Mouse (Mus musculus): ENCODE results near the gene Gm20388. TPM values are rescaled to one million over a fixed set of nuclear protein-coding genes. Genes with fewer than 3 reads are reported as not detected.

Gm20388 gene
- polyA plus RNA-seq, 1 experiment from 2014 or later: 7.4 TPM

- no peak for ATAC-seq (ENCODE audit: insufficient read depth, low FRiP score)
- 83% methylated on average over 11 of the region's 11 CpGs for WGBS
Observed at GRCm38 (mm10) chr8:120478754-120479153, 568.1 kb downstream of the Gm20388 start.

GRCm38 (mm10) chr8:120479691-120480090, 569.0 kb downstream of the Gm20388 start:
- Histone ChIP-seq H3K4me3 (replicated peaks; ENCODE audit: low read length) (no peak overlapping the region), H3K9me3 (replicated peaks; ENCODE audit: control insufficient read depth, low read length) (no peaks in the 10 kb centered on the region), H3K4me1 (ENCODE audit: control insufficient read depth, insufficient read depth, low read length) (peaks cover 29% of the 10 kb centered on the region), H3K27ac (ENCODE audit: low read length) (no peak overlapping the region), H3K27me3 (ENCODE audit: control insufficient read depth, insufficient read depth, low read length) (no peaks in the 10 kb centered on the region), H3K4me2 (ENCODE audit: low read depth, low read length) (no peak overlapping the region), H3K9ac (ENCODE audit: low read length) (no peak overlapping the region), H3K36me3 (ENCODE audit: control insufficient read depth, insufficient read depth, low read length) (no peaks in the 10 kb centered on the region)
- WGBS: 80% methylated on average over 4 of the region's 4 CpGs
- no peak for ATAC-seq (ENCODE audit: insufficient read depth, low FRiP score)

More at GRCm38 (mm10) chr8:120478754-120479153, 568.1 kb downstream of the Gm20388 start:
- H3K9me3 ChIP-seq (replicated peaks; ENCODE audit: control insufficient read depth, low read length): no peaks in the 10 kb centered on the region
- no peaks in the 10 kb centered on the region for H3K36me3 ChIP-seq (ENCODE audit: control insufficient read depth, insufficient read depth, low read length)
- no peaks in the 10 kb centered on the region for H3K27me3 ChIP-seq (ENCODE audit: control insufficient read depth, insufficient read depth, low read length)
- no peak overlapping the region for H3K4me3 ChIP-seq (replicated peaks; ENCODE audit: low read length)
- no peak overlapping the region for H3K27ac ChIP-seq (ENCODE audit: low read length)
- no peak overlapping the region for H3K9ac ChIP-seq (ENCODE audit: low read length)
- peaks cover 24% of the 10 kb centered on the region for H3K4me1 ChIP-seq (ENCODE audit: control insufficient read depth, insufficient read depth, low read length)
- no peak overlapping the region for H3K4me2 ChIP-seq (ENCODE audit: low read depth, low read length)

GRCm38 (mm10) chr8:120482015-120482689, 571.5 kb downstream of the Gm20388 start:
- Histone ChIP-seq H3K9ac (ENCODE audit: low read length) (no peak overlapping the region), H3K4me3 (replicated peaks; ENCODE audit: low read length) (no peak overlapping the region), H3K9me3 (replicated peaks; ENCODE audit: control insufficient read depth, low read length) (no peaks in the 10 kb centered on the region), H3K27ac (ENCODE audit: low read length) (no peak overlapping the region), H3K4me2 (ENCODE audit: low read depth, low read length) (no peak overlapping the region), H3K4me1 (ENCODE audit: control insufficient read depth, insufficient read depth, low read length) (peaks cover 30% of the 10 kb centered on the region), H3K36me3 (ENCODE audit: control insufficient read depth, insufficient read depth, low read length) (no peaks in the 10 kb centered on the region), H3K27me3 (ENCODE audit: control insufficient read depth, insufficient read depth, low read length) (no peaks in the 10 kb centered on the region)
- WGBS: 73% methylated on average over 9 of the region's 9 CpGs
- no peak for ATAC-seq (ENCODE audit: insufficient read depth, low FRiP score)

GRCm38 (mm10) chr8:120484460-120484859, 573.8 kb downstream of the Gm20388 start:
- Histone ChIP-seq H3K4me2 (ENCODE audit: low read depth, low read length) (no peak overlapping the region), H3K27ac (ENCODE audit: low read length) (no peak overlapping the region), H3K9me3 (replicated peaks; ENCODE audit: control insufficient read depth, low read length) (no peaks in the 10 kb centered on the region), H3K27me3 (ENCODE audit: control insufficient read depth, insufficient read depth, low read length) (no peaks in the 10 kb centered on the region), H3K4me3 (replicated peaks; ENCODE audit: low read length) (no peak overlapping the region), H3K9ac (ENCODE audit: low read length) (peak overlapping the region; percentile 35; the same call in 1 of the 2 replicates), H3K36me3 (ENCODE audit: control insufficient read depth, insufficient read depth, low read length) (no peaks in the 10 kb centered on the region), H3K4me1 (ENCODE audit: control insufficient read depth, insufficient read depth, low read length) (peaks cover 40% of the 10 kb centered on the region)
- 71% methylated on average over 6 of the region's 6 CpGs for WGBS
- ATAC-seq (ENCODE audit: insufficient read depth, low FRiP score): no peak

- H3K4me1 ChIP-seq (ENCODE audit: control insufficient read depth, insufficient read depth, low read length): peaks cover 45% of the 10 kb centered on the region
- ATAC-seq (ENCODE audit: insufficient read depth, low FRiP score): no peak
- no peaks in the 10 kb centered on the region for H3K9me3 ChIP-seq (replicated peaks; ENCODE audit: control insufficient read depth, low read length)
- no peak overlapping the region for H3K4me2 ChIP-seq (ENCODE audit: low read depth, low read length)
- no peaks in the 10 kb centered on the region for H3K36me3 ChIP-seq (ENCODE audit: control insufficient read depth, insufficient read depth, low read length)
- H3K4me3 ChIP-seq (replicated peaks; ENCODE audit: low read length): no peak overlapping the region
- no peak overlapping the region for H3K27ac ChIP-seq (ENCODE audit: low read length)
- 46% methylated on average over 6 of the region's 6 CpGs for WGBS
- no peaks in the 10 kb centered on the region for H3K27me3 ChIP-seq (ENCODE audit: control insufficient read depth, insufficient read depth, low read length)
- H3K9ac ChIP-seq (ENCODE audit: low read length): peak overlapping the region; percentile 35; the same call in 1 of the 2 replicates
Observed at GRCm38 (mm10) chr8:120485116-120485515, 574.5 kb downstream of the Gm20388 start.

GRCm38 (mm10) chr8:120485551-120486476, 575.2 kb downstream of the Gm20388 start:
- Histone ChIP-seq H3K9ac (ENCODE audit: low read length) (peak overlapping the region; percentile 88; the same call in 1 of the 2 replicates), H3K27ac (ENCODE audit: low read length) (peak overlapping the region; percentile 94)

GRCm38 (mm10) chr8:120486477-120487376, 576.1 kb downstream of the Gm20388 start:
- Histone ChIP-seq H3K9me3 (replicated peaks; ENCODE audit: control insufficient read depth, low read length) (no peaks in the 10 kb centered on the region), H3K4me1 (ENCODE audit: control insufficient read depth, insufficient read depth, low read length) (peaks cover 59% of the 10 kb centered on the region), H3K4me3 (replicated peaks; ENCODE audit: low read length) (peak overlapping the region; percentile 74), H3K27ac (ENCODE audit: low read length) (peak overlapping the region; percentile 94), H3K36me3 (ENCODE audit: control insufficient read depth, insufficient read depth, low read length) (no peaks in the 10 kb centered on the region), H3K4me2 (ENCODE audit: low read depth, low read length) (peak overlapping the region; percentile 98), H3K27me3 (ENCODE audit: control insufficient read depth, insufficient read depth, low read length) (no peaks in the 10 kb centered on the region), H3K9ac (ENCODE audit: low read length) (peak overlapping the region; percentile 88)
- peak; percentile 9; the same call in 1 of the 2 replicates for ATAC-seq (ENCODE audit: insufficient read depth, low FRiP score)
- WGBS: 12% methylated on average over 50 of the region's 50 CpGs

More at GRCm38 (mm10) chr8:120485551-120486476, 575.2 kb downstream of the Gm20388 start:
- peak overlapping the region; percentile 98 for H3K4me2 ChIP-seq (ENCODE audit: low read depth, low read length)
- 51% methylated on average over 21 of the region's 21 CpGs for WGBS
- H3K27me3 ChIP-seq (ENCODE audit: control insufficient read depth, insufficient read depth, low read length): no peaks in the 10 kb centered on the region
- no peak for ATAC-seq (ENCODE audit: insufficient read depth, low FRiP score)
- no peak overlapping the region for H3K4me3 ChIP-seq (replicated peaks; ENCODE audit: low read length)
- H3K36me3 ChIP-seq (ENCODE audit: control insufficient read depth, insufficient read depth, low read length): no peaks in the 10 kb centered on the region
- H3K4me1 ChIP-seq (ENCODE audit: control insufficient read depth, insufficient read depth, low read length): peaks cover 50% of the 10 kb centered on the region
- H3K9me3 ChIP-seq (replicated peaks; ENCODE audit: control insufficient read depth, low read length): no peaks in the 10 kb centered on the region

GRCm38 (mm10) chr8:120487377-120487728, 576.7 kb downstream of the Gm20388 start:
- Histone ChIP-seq H3K9me3 (replicated peaks; ENCODE audit: control insufficient read depth, low read length) (no peaks in the 10 kb centered on the region), H3K4me3 (replicated peaks; ENCODE audit: low read length) (peak overlapping the region; percentile 74), H3K9ac (ENCODE audit: low read length) (peak overlapping the region; percentile 88), H3K27ac (ENCODE audit: low read length) (peak overlapping the region; percentile 94), H3K4me2 (ENCODE audit: low read depth, low read length) (peak overlapping the region; percentile 98), H3K4me1 (ENCODE audit: control insufficient read depth, insufficient read depth, low read length) (peaks cover 65% of the 10 kb centered on the region), H3K27me3 (ENCODE audit: control insufficient read depth, insufficient read depth, low read length) (no peaks in the 10 kb centered on the region), H3K36me3 (ENCODE audit: control insufficient read depth, insufficient read depth, low read length) (no peaks in the 10 kb centered on the region)
- under 1% methylated on average over 34 of the region's 34 CpGs for WGBS
- peak; percentile 22; the same call in 1 of the 2 replicates for ATAC-seq (ENCODE audit: insufficient read depth, low FRiP score)
